Mouse (Mus musculus) erythroblast, embryonic 14.5 days (primary cell): ENCODE results near the gene Ier2. TPM values are rescaled to one million over a fixed set of nuclear protein-coding genes. Genes with fewer than 3 reads are reported as not detected.
"Not testable (repeated sequence)": the region's sequence is repeated elsewhere in the genome, so short reads cannot be mapped to it uniquely, and the experiment has no call there.

ENCODE experiments used
- H3K27me3 ChIP-seq: 2 replicates; pipeline ENCODE4 v1.6.1; 2012; ENCODE audit warnings: inconsistent platforms; ENCODE audit not compliant: control insufficient read depth
- H3K36me3 ChIP-seq: 2 replicates; pipeline ENCODE4 v1.6.1; 2012; ENCODE audit warnings: mild to moderate bottlenecking, inconsistent platforms; ENCODE audit not compliant: control insufficient read depth
- H3K4me1 ChIP-seq: 2 replicates; pipeline ENCODE4 v1.6.1; 2012; ENCODE audit warnings: inconsistent platforms; ENCODE audit not compliant: control insufficient read depth
- H3K4me3 ChIP-seq: replicated peaks from 2 replicates; pipeline ENCODE3; 2012; ENCODE audit warnings: moderate library complexity, mild to moderate bottlenecking, inconsistent platforms
- H3K9me3 ChIP-seq: 2 replicates; pipeline ENCODE4 v1.6.1; 2012; ENCODE audit warnings: low read length, inconsistent platforms, mixed read lengths; ENCODE audit not compliant: control insufficient read depth
- GATA1 ChIP-seq: IDR thresholded peaks from 2 replicates; pipeline ENCODE4 v1.6.1; 2012; ENCODE audit warnings: low read length, inconsistent platforms, mixed read lengths
- TAL1 ChIP-seq: IDR thresholded peaks from 3 replicates; pipeline ENCODE4 v1.6.1; 2012; ENCODE audit warnings: low read length, inconsistent platforms, mixed read lengths
- polyA plus RNA-seq: library from polyadenylated mRNA; stranded (reverse); fragments of >175 nt; gene quantifications from 2 replicates; pipeline ENCODE4 v1.2.3, GENCODE M21; 2012

The Ier2 gene
- polyA plus RNA-seq, 1 experiment, result 17.2 TPM

GRCm38 (mm10) chr8:84687003-84687704, 24.5 kb upstream of the Ier2 start:
- peaks cover 42% of the 10 kb centered on the region for H3K36me3 ChIP-seq
- H3K4me3 ChIP-seq, result peak overlapping the region; percentile 92
- peaks cover 64% of the 10 kb centered on the region for H3K4me1 ChIP-seq
- TF ChIP-seq GATA1, result no peak
- no peak for TF ChIP-seq TAL1
- H3K27me3 ChIP-seq, result no peaks in the 10 kb centered on the region
- no peaks in the 10 kb centered on the region for H3K9me3 ChIP-seq

GRCm38 (mm10) chr8:84686191-84687002, 23.7 kb upstream of the Ier2 start, which contains the start of gene Trmt1:
Trmt1 (plus strand) TSS chr8:84686307.
- no peaks in the 10 kb centered on the region for H3K27me3 ChIP-seq
- TF ChIP-seq GATA1, result no peak
- no peak for TF ChIP-seq TAL1
- no peaks in the 10 kb centered on the region for H3K9me3 ChIP-seq
- H3K36me3 ChIP-seq, result peaks cover 47% of the 10 kb centered on the region
- H3K4me3 ChIP-seq, result peak within 1 kb of the TSS; percentile 92
- H3K4me1 ChIP-seq, result peaks cover 68% of the 10 kb centered on the region

DNA sequence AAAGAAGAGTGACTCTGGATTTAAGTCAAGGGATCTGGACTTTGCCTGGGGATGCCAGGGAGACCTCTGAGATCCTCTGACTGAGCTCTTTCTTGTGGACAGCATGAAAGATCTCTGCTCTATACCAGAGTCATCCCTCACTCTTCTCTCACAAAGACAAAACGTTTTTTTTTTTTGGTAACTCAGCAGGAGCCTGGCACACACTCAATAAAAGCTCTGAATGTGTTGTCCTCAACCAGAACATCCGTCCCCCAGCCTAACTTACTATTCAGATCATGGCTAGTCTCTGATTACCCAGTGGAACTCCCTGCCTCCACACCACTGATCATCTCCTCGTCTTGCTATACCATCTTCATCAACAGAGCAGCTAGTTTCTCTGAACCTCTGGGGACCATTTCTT, 21.9 kb upstream of the Ier2 start:
- Histone ChIP-seq H3K4me3 (no peak overlapping the region), H3K4me1 (peaks cover 60% of the 10 kb centered on the region), H3K27me3 (no peaks in the 10 kb centered on the region), H3K9me3 (no peaks in the 10 kb centered on the region), H3K36me3 (peaks cover 52% of the 10 kb centered on the region)
- TF ChIP-seq TAL1, result no peak

GRCm38 (mm10) chr8:84682257-84682656, 19.6 kb upstream of the Ier2 start:
- no peak overlapping the region for H3K4me3 ChIP-seq
- peaks cover 61% of the 10 kb centered on the region for H3K36me3 ChIP-seq
- H3K9me3 ChIP-seq, result no peaks in the 10 kb centered on the region
- no peaks in the 10 kb centered on the region for H3K27me3 ChIP-seq
- peaks cover 51% of the 10 kb centered on the region for H3K4me1 ChIP-seq
- TF ChIP-seq GATA1, result no peak
- no peak for TF ChIP-seq TAL1

- Histone ChIP-seq H3K36me3 (peaks cover 68% of the 10 kb centered on the region), H3K4me1 (peaks cover 50% of the 10 kb centered on the region)
Measured at GRCm38 (mm10) chr8:84681476-84681875, 18.8 kb upstream of the Ier2 start.

GRCm38 (mm10) chr8:84677305-84677704, 14.7 kb upstream of the Ier2 start:
- no peak for TF ChIP-seq TAL1
- TF ChIP-seq GATA1, result no peak
- Histone ChIP-seq H3K4me3 (no peak overlapping the region), H3K4me1 (peaks cover 25% of the 10 kb centered on the region), H3K36me3 (peaks cover 80% of the 10 kb centered on the region), H3K27me3 (no peaks in the 10 kb centered on the region), H3K9me3 (no peaks in the 10 kb centered on the region)

More at GRCm38 (mm10) chr8:84681476-84681875, 18.8 kb upstream of the Ier2 start:
- no peak for TF ChIP-seq GATA1
- TF ChIP-seq TAL1, result no peak
- no peaks in the 10 kb centered on the region for H3K9me3 ChIP-seq
- no peak overlapping the region for H3K4me3 ChIP-seq
- no peaks in the 10 kb centered on the region for H3K27me3 ChIP-seq

DNA sequence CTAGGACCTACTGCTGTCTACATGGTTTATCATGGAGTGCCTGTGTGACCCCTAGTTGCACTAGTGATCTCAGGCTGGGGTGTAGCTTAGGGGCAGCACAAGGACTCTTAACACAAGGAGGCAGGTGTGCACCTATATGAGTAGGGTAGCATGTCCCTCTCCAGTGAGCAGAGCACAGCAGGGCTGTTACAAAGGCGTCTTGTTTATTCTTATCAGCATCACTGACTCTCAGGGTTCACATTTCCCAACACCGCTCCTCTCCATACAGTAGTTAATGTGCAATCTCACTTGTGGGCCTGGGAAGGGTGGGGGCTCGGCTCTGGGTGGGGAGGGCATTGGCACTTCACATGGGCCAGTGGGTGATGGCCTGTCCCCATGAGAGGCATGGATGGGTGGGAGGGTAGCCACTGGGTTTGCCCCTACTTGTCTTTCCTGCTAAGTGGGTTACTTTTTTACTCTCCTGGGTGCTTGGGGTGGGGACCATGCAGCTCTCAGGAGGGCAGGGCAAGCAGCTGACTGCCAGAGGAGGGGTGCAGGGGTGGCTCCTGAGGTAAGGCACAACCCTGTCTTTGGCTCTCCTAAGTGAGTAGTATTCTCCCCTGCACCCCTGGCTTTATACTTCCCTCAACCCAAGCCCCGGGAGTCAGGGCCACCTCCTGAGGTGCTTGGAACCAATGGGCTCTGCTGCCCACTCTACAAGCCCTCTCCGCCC, 7.8 kb upstream of the Ier2 start:
- H3K4me1 ChIP-seq, result peaks cover 40% of the 10 kb centered on the region
- H3K27me3 ChIP-seq, H3K9me3 ChIP-seq, H3K4me3 ChIP-seq: not testable (repeated sequence)
- peaks cover 72% of the 10 kb centered on the region for H3K36me3 ChIP-seq

GRCm38 (mm10) chr8:84668731-84669485, 6.3 kb upstream of the Ier2 start:
- Histone ChIP-seq H3K4me1 (peaks cover 51% of the 10 kb centered on the region), H3K9me3 (no peaks in the 10 kb centered on the region), H3K27me3 (no peaks in the 10 kb centered on the region), H3K4me3 (no peak overlapping the region), H3K36me3 (peaks cover 57% of the 10 kb centered on the region)
- no peak for TF ChIP-seq GATA1
- TF ChIP-seq TAL1, result no peak
